Mouse (Mus musculus) cerebellum, postnatal 14 days (tissue): Measurements from ENCODE around the gene Ap3b1.

Experiments
- DNase-seq, 2 experiments: peaks; one replicate each; pipeline ENCODE4 v3.0.0; 2021; ENCODE audit warnings: mixed read lengths in 2 of 2

Gene Ap3b1

DNA sequence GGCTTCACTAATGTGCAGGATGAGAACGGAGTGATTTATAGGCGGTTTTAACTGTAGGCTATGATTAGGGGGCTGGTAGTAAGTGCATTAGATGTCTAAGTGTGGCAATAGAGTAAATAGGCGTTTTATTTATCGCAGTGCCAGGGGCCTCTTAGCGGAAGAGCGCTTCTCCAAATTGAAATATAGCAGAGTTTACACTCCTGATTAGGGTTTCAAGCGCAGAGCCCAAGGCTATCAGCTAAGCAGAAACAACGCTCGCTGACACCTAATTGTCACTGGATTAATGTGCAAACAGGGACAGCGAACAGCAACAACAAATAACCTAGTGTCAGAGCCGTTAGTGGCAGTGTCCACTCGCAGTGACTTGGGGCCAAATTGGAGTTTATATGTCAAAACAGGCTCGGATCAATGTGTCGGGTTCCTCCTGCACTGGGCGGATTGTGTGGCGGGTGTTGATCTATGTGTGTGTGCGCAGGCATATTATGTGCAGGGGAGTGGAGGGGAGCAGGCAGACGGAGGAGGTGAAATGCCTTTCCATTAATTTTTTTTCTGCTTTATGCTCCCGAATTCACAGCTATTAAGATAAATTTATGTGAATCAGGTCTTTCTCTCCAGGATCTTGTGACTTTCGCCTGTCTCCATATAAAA lies 237.8 kb downstream of the Ap3b1 start:
- peak in 1 of 2 experiments; percentile 33 for DNase-seq

DNA sequence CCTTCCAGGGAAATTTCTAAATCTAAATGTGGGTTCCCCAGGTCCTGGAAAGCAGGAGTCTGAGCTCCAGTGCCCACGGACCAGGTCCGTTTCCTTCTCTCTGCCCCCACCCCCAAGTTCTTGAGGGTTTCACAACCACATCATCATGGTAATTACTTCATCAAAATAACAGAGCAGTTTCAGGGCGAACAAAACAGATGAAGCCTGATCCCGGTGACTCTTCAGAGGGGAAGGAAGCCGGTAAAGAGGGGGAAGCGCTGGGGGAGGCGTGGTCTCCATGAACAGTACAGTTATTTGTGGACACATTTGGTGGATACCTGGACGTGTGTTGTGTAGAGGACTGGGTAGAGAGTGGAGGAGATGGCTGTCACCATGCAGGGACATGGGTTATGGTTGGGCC lies 241.0 kb downstream of the Ap3b1 start:
- DNase-seq: no peak

DNA sequence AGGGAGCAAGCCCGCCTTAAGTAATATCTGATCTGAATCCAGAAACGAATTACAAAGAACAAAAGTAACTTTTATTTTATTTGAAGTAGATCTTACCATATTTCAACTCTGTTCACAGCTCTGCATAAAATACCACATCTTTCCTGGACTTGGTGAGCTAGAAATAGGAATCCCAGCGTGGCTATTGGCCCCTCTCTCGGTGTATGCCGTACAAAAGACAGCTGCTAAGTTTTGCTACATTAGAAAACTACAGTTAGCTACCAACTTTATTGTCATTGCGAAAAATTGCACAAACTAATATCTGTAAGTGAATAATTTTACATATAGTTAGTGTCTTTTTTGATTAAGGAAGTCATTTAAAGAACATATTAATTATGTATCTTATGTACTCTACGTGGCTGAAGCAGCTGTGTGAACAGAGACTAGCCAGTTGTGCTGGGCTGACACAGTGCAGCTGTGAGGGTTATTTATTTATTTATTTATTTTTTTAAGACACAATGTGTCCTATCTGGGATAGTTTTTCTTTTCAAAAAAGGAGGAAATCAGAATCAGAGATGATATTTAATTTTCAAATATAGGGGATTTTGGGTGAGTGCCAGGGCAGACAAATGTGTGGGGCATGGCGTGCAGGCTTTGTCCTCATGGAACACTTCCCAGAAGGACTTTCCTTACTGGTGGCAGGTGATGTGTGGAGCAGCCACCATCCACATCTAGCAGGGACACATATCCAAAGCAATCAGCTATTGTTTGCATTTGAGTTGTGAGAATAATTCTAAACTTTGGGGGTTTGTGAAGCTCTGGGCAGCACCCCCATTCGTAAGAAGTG lies 248.5 kb downstream of the Ap3b1 start:
- peak in 1 of 2 experiments; percentile 4 for DNase-seq

DNA sequence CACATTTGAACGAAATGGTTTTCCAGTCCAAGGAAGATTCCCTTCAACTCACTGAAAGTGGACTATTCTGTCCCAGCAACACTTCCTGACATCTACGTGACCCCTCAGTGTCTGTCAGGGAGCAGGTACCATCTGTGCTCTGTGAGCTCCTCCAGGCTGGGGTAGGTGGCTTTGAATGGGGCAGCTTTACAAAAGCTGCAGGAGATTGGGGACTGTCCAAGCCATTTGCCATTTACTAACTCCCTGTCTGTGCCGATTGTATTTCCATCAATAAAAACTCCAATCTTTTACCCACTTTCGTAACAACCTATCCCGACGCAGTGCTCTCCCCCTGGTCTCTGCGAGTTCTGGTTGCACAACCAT lies 249.1 kb downstream of the Ap3b1 start:
- peak in 1 of 2 experiments; percentile 40 for DNase-seq

DNA sequence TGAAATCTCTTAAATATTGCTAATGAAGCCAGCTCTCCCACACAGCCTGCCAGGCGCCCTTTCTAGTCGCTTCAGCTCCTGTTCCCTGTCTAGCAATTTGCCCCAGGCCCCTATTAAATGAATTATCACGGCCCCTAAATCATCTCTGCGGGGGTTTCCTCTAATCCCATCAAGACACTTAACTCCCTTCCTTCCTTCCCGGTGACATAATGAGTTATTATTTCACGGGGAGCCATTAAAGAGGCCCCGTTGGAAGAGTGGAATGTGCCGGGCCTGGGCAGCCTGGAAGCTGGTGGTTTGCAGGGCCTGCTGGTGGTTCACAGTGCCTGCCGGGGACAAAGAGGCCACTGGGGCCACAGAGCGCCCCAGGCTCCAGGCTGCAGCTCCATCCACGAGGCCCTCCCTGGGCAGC lies 249.7 kb downstream of the Ap3b1 start:
- peak in 1 of 2 experiments; percentile 4 for DNase-seq

DNA sequence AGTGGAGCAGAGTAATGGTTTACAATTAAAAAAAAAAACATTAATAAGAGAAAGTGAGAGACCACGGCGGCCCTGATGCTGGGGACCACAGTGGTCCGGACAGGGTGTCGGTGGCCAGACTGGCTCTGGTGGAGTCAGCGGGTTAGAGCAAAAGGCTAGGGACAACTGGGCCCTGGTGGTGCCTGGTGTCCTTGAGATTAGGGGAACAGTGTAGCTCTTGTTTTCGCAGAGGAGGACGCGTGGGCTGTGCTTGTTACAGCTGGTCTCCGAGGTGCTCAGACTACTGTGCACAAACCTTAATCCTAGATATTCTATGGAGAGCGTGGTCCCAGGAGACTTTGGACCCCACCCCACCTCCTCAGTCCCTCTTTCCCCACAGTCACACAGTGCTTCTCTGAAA lies 250.2 kb downstream of the Ap3b1 start:
- no peak for DNase-seq
